Mouse (Mus musculus) kidney, postnatal 25 days (tissue): ENCODE measurements around the gene Rps3.

Experiments
- DNase-seq, 2 experiments: peaks; one replicate each; pipeline ENCODE4 v3.0.0; 2021; ENCODE audit warnings: mixed read lengths in 2 of 2

Rps3 gene

DNA sequence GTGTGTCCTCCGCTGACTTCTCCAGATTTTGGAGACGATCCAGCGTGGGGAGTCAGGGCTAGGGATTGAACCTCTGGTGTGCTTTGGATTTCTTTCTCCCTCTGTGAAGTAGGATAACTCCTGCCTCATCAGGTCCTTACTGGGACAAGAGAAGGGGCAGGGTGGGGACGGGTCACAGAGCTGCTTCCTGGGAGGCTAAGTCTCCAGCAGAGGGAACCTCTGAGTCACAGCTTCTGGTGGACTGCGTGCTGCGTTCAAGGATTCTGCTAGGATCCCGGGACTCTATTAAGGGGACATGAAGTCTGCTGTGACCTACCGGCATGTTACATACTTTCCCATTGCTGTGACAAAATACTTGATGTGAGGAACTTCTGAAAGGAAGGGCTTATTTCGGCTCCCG, 44.7 kb downstream of the Rps3 start:
- DNase-seq, result no peak

DNA sequence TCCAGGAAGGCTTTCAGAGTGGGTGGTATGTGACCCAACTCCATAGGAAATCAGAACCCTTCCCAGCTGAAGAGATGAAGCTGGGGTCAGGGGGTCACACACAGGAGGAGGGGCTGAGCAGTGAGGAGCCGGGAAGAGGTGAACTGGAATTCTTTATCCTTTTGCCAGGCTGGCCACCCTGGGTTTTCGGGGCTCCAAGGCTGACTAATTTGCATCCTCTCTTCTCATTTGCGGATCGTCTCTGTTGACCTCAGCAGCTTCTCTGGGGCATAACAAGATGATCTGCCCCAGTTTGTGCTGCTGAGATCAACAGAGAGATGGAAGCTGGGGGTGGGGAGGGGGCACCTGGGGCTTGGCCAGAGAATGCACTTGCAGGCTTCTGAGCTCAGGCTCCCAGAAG, 47.0 kb downstream of the Rps3 start:
- no peak for DNase-seq

DNA sequence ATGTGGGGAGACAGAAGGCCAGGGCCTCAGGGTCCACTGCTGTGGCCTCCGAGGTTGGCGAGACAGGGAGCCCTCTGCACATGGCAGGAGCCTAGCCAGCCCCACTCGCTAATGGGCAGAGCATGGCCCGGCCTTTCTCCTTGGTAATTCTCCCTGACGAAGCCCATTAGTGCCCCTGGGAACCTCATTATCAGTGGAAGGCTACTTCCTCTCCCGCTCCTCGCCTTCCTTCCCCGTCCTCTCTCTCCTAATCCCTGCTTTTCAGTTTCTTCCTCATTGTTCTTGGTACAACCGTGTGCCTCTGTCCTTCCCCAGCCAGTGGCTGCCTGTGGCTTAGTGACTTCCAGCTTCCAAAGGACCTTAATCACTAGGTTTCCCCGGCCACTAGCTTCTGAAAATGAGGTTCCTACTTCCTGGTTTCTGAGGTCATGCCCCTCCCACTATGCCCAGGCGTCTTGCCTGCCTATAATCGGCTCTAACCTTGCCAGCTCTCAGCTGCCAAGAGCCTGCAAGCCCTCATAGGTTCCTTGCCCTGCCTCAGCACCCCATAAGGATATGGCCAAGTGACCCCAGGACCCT, 48.8 kb downstream of the Rps3 start:
- no peak for DNase-seq

DNA sequence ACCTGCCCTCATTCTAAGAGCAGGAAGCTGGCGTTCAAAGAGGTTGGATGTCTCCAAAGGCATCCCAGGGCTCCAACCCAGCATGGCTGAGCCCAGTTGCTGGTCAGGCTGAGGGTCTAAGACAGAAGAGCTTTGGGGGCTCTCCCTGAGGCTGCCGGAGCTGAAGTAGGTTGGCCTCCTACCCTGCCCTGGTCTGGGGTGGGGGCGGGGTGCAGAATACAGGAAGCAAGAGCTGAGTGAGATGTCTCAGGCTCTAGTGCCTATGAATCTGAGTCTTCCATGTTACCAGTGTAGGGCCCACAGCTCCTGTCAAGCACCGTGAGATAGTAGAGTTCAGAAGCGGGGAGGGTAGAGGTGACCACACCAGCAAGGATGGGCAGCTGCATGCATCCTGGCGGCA, 50.7 kb downstream of the Rps3 start:
- DNase-seq, result no peak

DNA sequence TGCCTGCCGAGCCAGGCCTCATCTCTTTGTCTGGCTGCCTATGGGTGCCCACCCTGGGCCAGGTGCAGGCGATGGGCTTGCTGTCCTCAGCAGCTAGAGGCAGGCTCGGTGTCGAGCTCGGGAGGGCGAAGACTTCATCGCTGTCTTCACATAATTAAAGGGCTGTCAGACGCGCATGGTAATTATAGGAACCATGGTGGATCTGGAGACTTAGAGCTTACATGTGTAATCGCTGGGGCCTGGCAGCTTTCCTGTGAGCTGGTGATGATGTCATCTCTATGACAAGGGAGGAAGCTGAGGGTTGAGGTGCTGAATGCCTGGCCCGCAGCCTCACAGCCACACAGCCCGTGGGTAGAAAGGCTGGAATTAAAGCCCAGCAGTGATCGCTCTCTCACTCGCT, 51.3 kb downstream of the Rps3 start:
- DNase-seq, result no peak

DNA sequence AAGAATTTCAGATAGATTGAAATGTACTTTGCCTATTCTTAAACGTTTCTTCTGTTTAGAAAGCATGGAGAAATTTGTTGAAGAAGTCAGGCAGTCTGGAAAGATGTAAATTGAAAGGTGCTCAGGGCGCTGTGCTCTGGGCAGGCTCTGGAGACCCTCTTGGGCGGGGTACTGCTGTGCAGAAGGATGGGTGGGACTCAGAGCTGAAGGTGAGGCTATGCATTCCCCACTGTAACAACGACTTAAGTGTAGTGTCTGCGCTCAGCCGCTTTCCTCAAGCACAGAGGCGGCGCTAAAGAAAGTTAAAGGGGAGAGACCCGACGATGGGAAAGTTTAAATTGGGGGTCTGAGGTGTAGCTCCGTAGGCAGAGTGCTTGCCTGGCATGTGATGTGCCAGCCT, 53.3 kb downstream of the Rps3 start:
- DNase-seq, result no peak

DNA sequence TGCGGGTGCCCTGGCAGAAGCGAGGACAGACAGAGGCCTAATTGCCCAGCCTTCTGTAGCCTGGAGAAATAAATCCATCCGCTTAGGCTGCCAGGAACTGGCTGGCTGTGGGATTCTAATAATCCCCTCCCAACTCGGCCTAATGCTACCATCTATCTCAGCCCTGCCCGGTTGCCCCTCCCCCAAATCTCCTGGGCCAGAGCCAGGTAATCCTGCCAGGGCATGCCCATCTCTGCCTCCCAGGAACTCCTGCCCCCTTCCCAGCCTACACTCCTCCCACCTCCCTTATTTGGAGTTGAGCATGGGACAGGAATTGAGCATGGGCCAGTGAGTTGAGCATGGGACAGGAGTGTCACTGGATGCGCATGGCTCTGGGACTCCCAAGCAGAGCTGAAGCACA, 53.8 kb downstream of the Rps3 start:
- no peak for DNase-seq

DNA sequence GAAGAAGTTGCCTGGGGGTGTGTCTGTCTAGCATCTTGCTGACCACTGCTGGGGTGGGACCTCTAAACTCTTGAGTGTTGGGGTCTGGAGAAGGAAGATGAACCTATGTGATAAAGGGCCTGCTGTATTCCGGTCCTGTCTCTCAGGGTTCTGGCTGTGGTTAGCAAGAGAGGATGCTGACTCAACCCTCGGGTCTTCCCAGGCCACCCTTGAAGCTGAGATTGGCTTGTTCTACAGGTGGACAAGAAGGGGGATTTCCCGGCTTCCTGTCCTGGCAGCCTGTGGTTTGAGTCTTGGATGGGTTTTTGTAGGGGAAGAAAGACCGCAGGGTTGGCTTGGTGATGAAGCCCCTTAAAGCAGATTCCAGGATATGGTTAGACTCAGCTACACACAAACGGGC, 54.7 kb downstream of the Rps3 start:
- DNase-seq, result no peak

DNA sequence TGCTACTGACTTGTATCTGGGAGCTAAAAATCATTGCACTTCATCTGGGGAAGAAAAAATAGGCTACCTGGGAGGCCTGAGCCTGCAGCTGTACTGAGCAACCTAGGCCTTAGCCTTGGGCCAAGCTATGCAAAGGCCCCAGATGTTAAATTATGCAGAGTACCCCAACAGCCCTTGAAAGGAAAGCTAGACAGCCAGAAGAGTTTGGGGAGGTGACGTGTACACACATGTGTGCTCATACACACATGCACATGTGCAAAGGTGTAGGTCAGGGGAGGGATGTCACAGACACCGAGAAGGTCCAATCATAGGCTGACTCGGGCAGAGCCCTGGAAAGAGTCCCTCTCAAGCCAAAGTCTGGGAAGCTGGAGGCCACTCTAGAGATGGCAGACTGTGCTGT, 55.6 kb downstream of the Rps3 start:
- no peak for DNase-seq
